Mouse (Mus musculus) lung, embryonic 14.5 days (tissue): ENCODE measurements around the gene Prkca. TPM values are rescaled to one million over a fixed set of nuclear protein-coding genes. Genes with fewer than 3 reads are reported as not detected.

Experiments used
- ATAC-seq: fragments of 200-750 bp; cut with Nextera tagmentation; 2 replicates; pipeline ENCODE4 v1.8.0; 2017; ENCODE audit warnings: mild to moderate bottlenecking, moderate TSS enrichment, moderate library complexity; ENCODE audit not compliant: insufficient read depth
- DNase-seq: peaks from one replicate; pipeline ENCODE4 v3.0.0-alpha.2; 2015
- H3K27ac ChIP-seq: fragments of 300-500 bp; sonication (generic); 2 replicates; pipeline ENCODE4 v1.5.1; 2014; ENCODE audit warnings: low read depth, mild to moderate bottlenecking, moderate library complexity
- H3K27me3 ChIP-seq: fragments of 300-500 bp; sonication (generic); 2 replicates; pipeline ENCODE4 v1.6.1; 2014; ENCODE audit warnings: low read length, control low read depth; ENCODE audit not compliant: insufficient read depth
- H3K36me3 ChIP-seq: fragments of 300-500 bp; sonication (generic); 2 replicates; pipeline ENCODE4 v1.6.1; 2014; ENCODE audit warnings: control low read depth; ENCODE audit not compliant: insufficient read depth
- H3K4me1 ChIP-seq: fragments of 300-500 bp; sonication (generic); 2 replicates; pipeline ENCODE4 v1.6.1; 2014; ENCODE audit warnings: antibody characterized with exemption, control low read depth; ENCODE audit not compliant: insufficient read depth
- H3K4me2 ChIP-seq: fragments of 300-500 bp; sonication (generic); 2 replicates; pipeline ENCODE4 v1.6.1; 2014; ENCODE audit warnings: mild to moderate bottlenecking
- H3K4me3 ChIP-seq: fragments of 300-500 bp; sonication (generic); 2 replicates; pipeline ENCODE4 v1.5.1; 2014; ENCODE audit warnings: low read depth, low read length
- H3K9ac ChIP-seq: fragments of 300-500 bp; sonication (generic); 2 replicates; pipeline ENCODE4 v1.6.1; 2014
- H3K9me3 ChIP-seq: fragments of 300-500 bp; sonication (generic); 2 replicates; pipeline ENCODE4 v1.6.1; 2016; ENCODE audit warnings: low read depth, low read length, control low read depth
- CTCF ChIP-seq: IDR thresholded peaks from 2 replicates; pipeline ENCODE4 v1.5.1; 2016; ENCODE audit warnings: antibody characterized with exemption, low read depth
- WGBS: fragments of 180-500 bp; shearing (Covaris S2); extraction: QIAGEN DNeasy Blood & Tissue Kit; methylation state at CpG from one replicate; pipeline ENCODE4 v1.1.7; 2014; 5-methylcytosine and 5-hydroxymethylcytosine counted together
- polyA plus RNA-seq: library from polyadenylated mRNA; unstranded; fragments of >200 nt; fragmentation: Nextera tagmentation; extraction: Ambion mirVana; gene quantifications from 2 replicates; pipeline ENCODE4 v1.2.1, GENCODE M21; 2014

Gene Prkca
- polyA plus RNA-seq, 1 experiment from 2014 or later, result 11.8 TPM

DNA sequence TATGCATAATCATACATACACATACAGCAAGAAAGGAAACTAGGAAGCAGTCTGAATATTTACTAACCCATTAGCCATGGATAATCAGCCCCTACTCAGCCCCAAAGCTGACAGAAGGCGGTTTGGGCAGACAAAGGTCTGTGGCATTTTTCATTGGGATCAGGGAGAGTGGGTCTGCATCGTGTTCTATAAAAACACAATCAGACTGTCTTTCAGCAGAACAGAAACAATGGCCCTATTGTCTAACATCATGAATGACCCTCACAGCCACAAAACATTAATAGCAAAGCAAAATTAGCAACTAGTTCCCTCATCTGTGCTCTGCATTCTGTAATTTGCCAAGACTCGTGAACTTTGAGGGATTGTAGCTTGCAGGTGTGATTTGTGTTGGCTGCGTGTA lies 181.6 kb downstream of the Prkca start:
- Histone ChIP-seq H3K9me3 (peaks cover 7% of the 10 kb centered on the region; the same call in 1 of the 2 replicates), H3K27me3 (no peaks in the 10 kb centered on the region), H3K27ac (no peak overlapping the region), H3K9ac (no peak overlapping the region), H3K4me2 (no peak overlapping the region), H3K4me3 (no peak overlapping the region), H3K4me1 (no peaks in the 10 kb centered on the region), H3K36me3 (no peaks in the 10 kb centered on the region)
- TF ChIP-seq CTCF, result no peak
- no peak for DNase-seq
- no peak for ATAC-seq
- WGBS, result 62% methylated on average over 4 of the region's 4 CpGs

GRCm38 (mm10) chr11:108160056-108160455 lies 183.7 kb downstream of the Prkca start:
- DNase-seq, result no peak
- Histone ChIP-seq H3K4me2 (no peak overlapping the region), H3K27ac (no peak overlapping the region), H3K4me3 (no peak overlapping the region), H3K4me1 (no peaks in the 10 kb centered on the region), H3K27me3 (no peaks in the 10 kb centered on the region), H3K36me3 (no peaks in the 10 kb centered on the region), H3K9ac (no peak overlapping the region), H3K9me3 (peaks cover 7% of the 10 kb centered on the region; the same call in 1 of the 2 replicates)
- ATAC-seq, result no peak
- TF ChIP-seq CTCF, result no peak
- 77% methylated on average over 7 of the region's 7 CpGs for WGBS

- no peaks in the 10 kb centered on the region for H3K27me3 ChIP-seq
- ATAC-seq (no peak), DNase-seq (no peak)
- no peak overlapping the region for H3K4me2 ChIP-seq
- H3K4me3 ChIP-seq, result no peak overlapping the region
- no peak overlapping the region for H3K27ac ChIP-seq
- H3K9ac ChIP-seq, result no peak overlapping the region
- no peaks in the 10 kb centered on the region for H3K36me3 ChIP-seq
- TF ChIP-seq CTCF, result no peak
- 100% methylated on average over 3 of the region's 3 CpGs for WGBS
- peaks cover 7% of the 10 kb centered on the region; the same call in 1 of the 2 replicates for H3K9me3 ChIP-seq
- 0 out of 2 replicates have a peak, but pooled peaks cover 3% of the 10 kb centered on the region for H3K4me1 ChIP-seq
Measured at GRCm38 (mm10) chr11:108158046-108158445, 185.7 kb downstream of the Prkca start.

DNA sequence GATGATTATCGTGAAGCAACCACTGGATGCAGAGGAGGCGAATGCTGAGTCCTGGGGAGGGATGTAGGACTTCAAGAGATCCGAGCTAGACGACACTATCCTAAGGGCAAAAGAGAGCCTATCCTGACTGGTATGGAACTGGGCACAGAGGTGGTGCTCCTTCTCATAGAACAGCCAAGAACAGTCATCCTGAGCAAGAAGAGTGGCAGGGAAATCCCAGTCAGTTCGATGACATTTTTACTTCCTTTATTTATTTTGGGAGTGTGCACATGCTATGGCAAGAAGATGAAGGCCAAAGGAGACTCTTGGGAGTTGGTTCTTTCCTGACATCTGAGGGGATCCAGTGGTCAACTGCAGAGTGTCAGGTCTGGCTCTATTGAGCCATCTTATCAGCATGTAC lies 186.7 kb downstream of the Prkca start:
- Histone ChIP-seq H3K4me2 (no peak overlapping the region), H3K9ac (no peak overlapping the region), H3K36me3 (no peaks in the 10 kb centered on the region), H3K4me3 (no peak overlapping the region), H3K27ac (no peak overlapping the region), H3K9me3 (peaks cover 7% of the 10 kb centered on the region; the same call in 1 of the 2 replicates), H3K27me3 (no peaks in the 10 kb centered on the region), H3K4me1 (0 out of 2 replicates have a peak, but pooled peaks cover 3% of the 10 kb centered on the region)
- ATAC-seq (no peak), DNase-seq (no peak)
- WGBS, result 87% methylated on average over 5 of the region's 5 CpGs
- TF ChIP-seq CTCF, result no peak

- ATAC-seq (no peak), DNase-seq (peak; percentile 44)
- Histone ChIP-seq H3K9me3 (peaks cover 7% of the 10 kb centered on the region; the same call in 1 of the 2 replicates), H3K27me3 (no peaks in the 10 kb centered on the region), H3K4me2 (no peak overlapping the region), H3K9ac (no peak overlapping the region), H3K36me3 (no peaks in the 10 kb centered on the region), H3K4me3 (no peak overlapping the region), H3K27ac (no peak overlapping the region), H3K4me1 (0 out of 2 replicates have a peak, but pooled peaks cover 6% of the 10 kb centered on the region)
- WGBS, result 72% methylated on average over 5 of the region's 5 CpGs
- no peak for TF ChIP-seq CTCF
Measured at GRCm38 (mm10) chr11:108156107-108156506, 187.6 kb downstream of the Prkca start.

DNA sequence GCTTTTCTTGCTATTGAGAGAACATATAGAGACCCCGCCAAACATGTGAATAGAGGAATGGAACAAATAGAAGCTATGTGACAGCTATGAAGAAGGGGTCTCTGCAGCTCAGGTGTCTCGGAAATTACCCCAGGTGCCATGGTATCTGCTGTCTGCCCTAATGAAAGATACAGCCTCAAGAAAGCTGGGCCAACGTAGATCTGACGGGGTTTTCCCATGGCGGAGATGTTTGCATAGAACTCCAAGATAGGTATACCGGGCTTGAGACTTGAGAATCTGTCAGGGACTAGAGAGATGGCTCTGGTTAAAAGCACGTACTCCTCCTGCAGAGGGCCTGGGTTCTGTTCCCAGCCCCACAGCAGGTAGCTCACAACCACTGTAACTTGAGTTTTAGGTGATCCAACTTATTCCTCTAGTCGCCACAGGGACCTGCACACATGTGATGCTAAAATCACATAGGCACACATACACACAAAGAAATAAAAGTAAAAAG lies 188.6 kb downstream of the Prkca start:
- 90% methylated on average over 8 of the region's 8 CpGs for WGBS
- no peak for ATAC-seq
- no peak for DNase-seq

GRCm38 (mm10) chr11:108153997-108154841 lies 189.5 kb downstream of the Prkca start:
- Histone ChIP-seq H3K4me3 (no peak overlapping the region), H3K27me3 (no peaks in the 10 kb centered on the region), H3K4me2 (no peak overlapping the region), H3K27ac (no peak overlapping the region), H3K36me3 (no peaks in the 10 kb centered on the region), H3K4me1 (0 out of 2 replicates have a peak, but pooled peaks cover 6% of the 10 kb centered on the region), H3K9ac (no peak overlapping the region), H3K9me3 (peaks cover 7% of the 10 kb centered on the region; the same call in 1 of the 2 replicates)
- peak; percentile 32 for DNase-seq
- WGBS, result 63% methylated on average over 9 of the region's 9 CpGs
- ATAC-seq, result peak; percentile 35; the same call in 1 of the 2 replicates
- no peak for TF ChIP-seq CTCF

More for the DNA sequence above, 188.6 kb downstream of the Prkca start:
- Histone ChIP-seq H3K27ac (no peak overlapping the region), H3K9ac (no peak overlapping the region), H3K4me1 (0 out of 2 replicates have a peak, but pooled peaks cover 6% of the 10 kb centered on the region), H3K36me3 (no peaks in the 10 kb centered on the region), H3K4me3 (no peak overlapping the region), H3K27me3 (no peaks in the 10 kb centered on the region), H3K4me2 (no peak overlapping the region), H3K9me3 (peaks cover 7% of the 10 kb centered on the region; the same call in 1 of the 2 replicates)
- no peak for TF ChIP-seq CTCF
